Mouse (Mus musculus): ENCODE measurements around the gene Nudcd2. TPM values are rescaled to one million over a fixed set of nuclear protein-coding genes. Genes with fewer than 3 reads are reported as not detected.
A peak's percentile ranks its signal among the peaks of the same experiment; 100 is the strongest.

The Nudcd2 gene
- total and polyA plus RNA-seq, 3 experiments = 154 to 176 (median 171) TPM

DNA sequence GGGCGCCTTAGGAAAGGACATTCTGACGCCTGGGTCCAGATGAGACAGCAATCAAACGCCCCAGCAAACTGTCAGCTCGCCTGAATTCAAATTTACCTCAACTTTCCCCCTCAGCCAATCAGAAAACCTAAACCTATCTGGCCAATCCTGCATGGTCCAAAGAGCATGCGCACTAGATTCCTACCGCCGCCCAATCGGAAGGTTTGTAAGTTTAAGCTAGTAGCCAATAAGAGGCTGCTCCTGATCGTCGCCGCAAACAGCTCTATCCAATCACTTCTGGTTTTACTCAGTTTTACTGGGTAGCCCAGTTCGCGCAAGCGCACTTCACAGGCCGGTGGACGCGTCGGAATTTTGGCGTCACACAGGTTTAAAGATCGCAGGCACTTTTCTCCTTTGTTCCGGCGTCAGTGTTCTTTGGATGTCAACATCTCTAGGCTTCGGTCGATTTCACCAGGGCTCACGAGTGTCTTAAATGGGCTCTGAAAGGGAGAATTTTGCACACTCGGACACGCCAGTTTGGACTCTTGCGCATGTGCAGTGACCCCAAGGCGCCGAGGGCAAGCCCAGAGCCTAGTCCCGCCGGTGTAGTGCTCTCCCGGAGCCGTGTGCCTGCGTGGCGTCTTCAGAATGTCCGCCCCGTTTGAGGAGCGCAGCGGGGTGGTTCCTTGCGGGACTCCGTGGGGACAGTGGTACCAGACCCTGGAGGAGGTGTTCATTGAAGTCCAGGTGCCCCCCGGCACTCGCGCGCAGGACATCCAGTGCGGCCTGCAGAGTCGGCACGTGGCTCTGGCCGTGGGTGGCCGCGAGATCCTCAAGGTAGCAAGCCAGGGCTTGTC, at the start of gene Nudcd2, which contains the start of gene Hmmr (continued):
- TF ChIP-seq CHD1 (IDR thresholded peaks at IDR 0.05; ENCODE audit: low read depth, low read length) = no peak
- no peak for TF ChIP-seq MAFK (IDR thresholded peaks at IDR 0.05; ENCODE audit: borderline replicate concordance, low read depth, low read length)
- TF ChIP-seq UBTF (IDR thresholded peaks at IDR 0.05; ENCODE audit: borderline replicate concordance, insufficient read depth, low read depth, low read length) = no peak
- no peak for TF ChIP-seq CTCF (IDR thresholded peaks at IDR 0.05 in 2 of 3, conservative IDR thresholded peaks at IDR 0.05 in 1 of 3; ENCODE audit: control insufficient read depth in 1 of 3, insufficient read depth in 1 of 3, low read depth in 2 of 3, low read length in 3 of 3, poor library complexity in 1 of 3, severe bottlenecking in 1 of 3)

DNA sequence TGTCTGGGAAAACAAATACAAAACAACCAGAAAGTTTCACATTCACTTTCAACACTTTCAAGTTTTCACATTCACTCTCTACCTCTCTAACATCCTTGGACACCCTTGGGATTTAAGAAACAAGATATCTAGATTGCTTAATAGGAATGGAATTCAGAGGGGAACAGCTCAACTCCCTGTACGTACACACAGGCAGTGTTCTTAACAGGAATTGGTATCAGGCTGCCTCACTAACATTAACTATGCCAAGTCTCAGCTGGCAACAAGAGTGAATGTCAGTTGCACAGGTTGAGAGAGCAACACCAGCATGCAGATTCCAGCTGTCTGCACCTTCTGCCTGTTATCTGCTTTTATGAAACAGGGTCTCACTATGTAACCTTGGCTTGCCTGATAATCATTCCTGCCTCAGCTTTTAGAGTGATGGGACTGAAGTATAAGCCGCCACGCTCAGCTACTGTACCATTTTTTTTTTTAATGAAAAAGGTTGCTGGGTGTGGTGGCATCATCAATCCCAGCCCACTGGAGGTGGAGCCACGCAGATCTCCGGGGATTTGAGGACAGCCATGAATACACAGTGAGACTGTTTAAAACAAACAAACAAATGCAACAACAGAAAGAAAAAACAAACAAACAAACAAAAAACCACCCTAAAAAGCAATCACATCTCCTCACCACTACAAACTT, 42.9 kb upstream of the Nudcd2 start:
- peaks cover 5 to 20% of the 10 kb centered on the region in 2 experiments for H3K36me3 ChIP-seq (ENCODE audit: control insufficient read depth in 1 of 2, insufficient read depth in 2 of 2, low read length in 2 of 2)
- TF ChIP-seq ZNF384 (IDR thresholded peaks at IDR 0.05; ENCODE audit: low read depth, low read length) = peak; percentile 65
- no peak for TF ChIP-seq POLR2AphosphoS5 (IDR thresholded peaks at IDR 0.05; ENCODE audit: borderline replicate concordance, low read depth, low read length)
- H3K27ac ChIP-seq (ENCODE audit: control insufficient read depth, low read depth, low read length) = no peak overlapping the region
- peaks cover 0 to 17% of the 10 kb centered on the region in 2 experiments for H3K4me1 ChIP-seq (ENCODE audit: control insufficient read depth in 1 of 2, insufficient read depth in 2 of 2, low read length in 2 of 2)
- peaks cover 48% of the 10 kb centered on the region for H3K79me2 ChIP-seq (ENCODE audit: control insufficient read depth, insufficient read depth, low read length, poor library complexity)
- no peaks in the 10 kb centered on the region for H3K27me3 ChIP-seq (ENCODE audit: control insufficient read depth in 1 of 2, insufficient read depth in 2 of 2, low read length in 2 of 2)
- DNase-seq (ENCODE audit: low read depth, low spot score) = peak; percentile 40
- no peak overlapping the region for H3K9ac ChIP-seq (ENCODE audit: control insufficient read depth, low read depth, low read length, poor library complexity, severe bottlenecking)
- H3K9me3 ChIP-seq (replicated peaks; ENCODE audit: insufficient read depth, low read length) = no peaks in the 10 kb centered on the region
- H3K4me3 ChIP-seq (ENCODE audit: control insufficient read depth in 1 of 2, insufficient read depth in 1 of 2, low read depth in 2 of 2, low read length in 2 of 2) = no peak overlapping the region

DNA sequence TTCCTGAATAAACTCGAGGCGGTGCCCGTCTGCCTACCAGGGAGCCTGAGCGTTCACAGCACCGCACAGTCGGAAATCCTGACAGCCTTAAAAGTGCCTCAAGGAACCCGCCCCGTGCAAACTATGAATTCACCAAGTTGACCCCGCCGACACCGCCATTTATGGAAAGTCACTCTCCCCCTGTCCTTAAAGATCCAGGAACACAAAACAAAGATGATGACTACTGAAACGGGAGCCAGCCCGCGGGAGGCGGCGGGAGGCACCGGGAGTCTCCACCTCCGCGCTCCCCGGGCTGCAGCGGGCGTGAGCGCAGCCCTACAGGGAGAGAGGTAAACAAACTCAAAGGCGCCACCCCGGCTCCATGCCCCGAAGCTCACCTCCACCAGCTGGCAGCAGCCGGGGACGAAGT, 41.4 kb upstream of the Nudcd2 start:
- Histone ChIP-seq H3K79me2 (ENCODE audit: control insufficient read depth, insufficient read depth, low read length, poor library complexity) (peaks cover 47% of the 10 kb centered on the region), H3K9ac (ENCODE audit: control insufficient read depth, low read depth, low read length, poor library complexity, severe bottlenecking) (peak overlapping the region; percentile 84), H3K4me3 (ENCODE audit: control insufficient read depth in 1 of 2, insufficient read depth in 1 of 2, low read depth in 2 of 2, low read length in 2 of 2) (peak overlapping the region; percentile 88 to 89), H3K4me1 (ENCODE audit: control insufficient read depth in 1 of 2, insufficient read depth in 2 of 2, low read length in 2 of 2) (peaks cover 0 to 17% of the 10 kb centered on the region in 2 experiments), H3K27me3 (ENCODE audit: control insufficient read depth in 1 of 2, insufficient read depth in 2 of 2, low read length in 2 of 2) (no peaks in the 10 kb centered on the region), H3K27ac (ENCODE audit: control insufficient read depth, low read depth, low read length) (peak overlapping the region; percentile 43), H3K9me3 (replicated peaks; ENCODE audit: insufficient read depth, low read length) (no peaks in the 10 kb centered on the region), H3K36me3 (ENCODE audit: control insufficient read depth in 1 of 2, insufficient read depth in 2 of 2, low read length in 2 of 2) (peaks cover 2 to 20% of the 10 kb centered on the region in 2 experiments)
- DNase-seq (ENCODE audit: low read depth, low spot score) = no peak
- TF ChIP-seq ETS1 (IDR thresholded peaks at IDR 0.05; ENCODE audit: low read depth, low read length) = 0 out of 2 replicates have a peak, but pooled peaks have one; percentile 8
- TF ChIP-seq MYC (IDR thresholded peaks at IDR 0.05; ENCODE audit: low read depth, low read length) = no peak
- TF ChIP-seq SIN3A (IDR thresholded peaks at IDR 0.05; ENCODE audit: low read length) = no peak
- no peak for TF ChIP-seq MXI1 (IDR thresholded peaks at IDR 0.05; ENCODE audit: low read depth, low read length)
- TF ChIP-seq MAZ (IDR thresholded peaks at IDR 0.05; ENCODE audit: low read depth, low read length) = peak; percentile 53; the same call in 1 of the 2 replicates
- no peak for TF ChIP-seq TBP (IDR thresholded peaks at IDR 0.05; ENCODE audit: low read depth, low read length)

Data from MEL (cell line).